Mouse (Mus musculus) heart, embryonic 11.5 days (tissue): ENCODE data around the gene Hcn2. TPM values are rescaled to one million over a fixed set of nuclear protein-coding genes. Genes with fewer than 3 reads are reported as not detected.
A peak's percentile ranks its signal among the peaks of the same experiment; 100 is the strongest.

Experiments
- ATAC-seq: fragments of 200-750 bp; cut with Nextera tagmentation; replicated peaks from 2 replicates; pipeline ENCODE4 v1.8.0; 2017; ENCODE audit warnings: moderate library complexity; ENCODE audit not compliant: insufficient number of reproducible peaks, low FRiP score, low TSS enrichment
- H3K27ac ChIP-seq: fragments of 300-500 bp; sonication (generic); 2 replicates; pipeline ENCODE4 v1.5.1; 2014; ENCODE audit warnings: mild to moderate bottlenecking, low read depth, low read length
- H3K27me3 ChIP-seq: fragments of 300-500 bp; sonication (generic); 2 replicates; pipeline ENCODE4 v1.6.1; 2014; ENCODE audit warnings: mild to moderate bottlenecking, low read length, mixed read lengths; ENCODE audit not compliant: control insufficient read depth, insufficient read depth
- H3K36me3 ChIP-seq: fragments of 300-500 bp; sonication (generic); 2 replicates; pipeline ENCODE4 v1.6.1; 2014; ENCODE audit warnings: mild to moderate bottlenecking, low read length, moderate library complexity, mixed read lengths; ENCODE audit not compliant: control insufficient read depth, insufficient read depth
- H3K4me1 ChIP-seq: fragments of 300-500 bp; sonication (generic); 2 replicates; pipeline ENCODE4 v1.6.1; 2014; ENCODE audit warnings: low read length; ENCODE audit not compliant: control insufficient read depth, insufficient read depth
- H3K4me2 ChIP-seq: fragments of 300-500 bp; sonication (generic); 2 replicates; pipeline ENCODE4 v1.6.1; 2014; ENCODE audit warnings: mild to moderate bottlenecking, moderate library complexity
- H3K4me3 ChIP-seq: fragments of 300-500 bp; sonication (generic); 2 replicates; pipeline ENCODE4 v1.5.1; 2014; ENCODE audit warnings: low read depth, low read length
- H3K9ac ChIP-seq: fragments of 300-500 bp; sonication (generic); 2 replicates; pipeline ENCODE4 v1.6.1; 2014; ENCODE audit warnings: mild to moderate bottlenecking, low read depth, low read length, moderate library complexity
- H3K9me3 ChIP-seq: fragments of 300-500 bp; sonication (generic); replicated peaks from 2 replicates; pipeline ENCODE4 v1.6.1; 2016; ENCODE audit warnings: low read length; ENCODE audit not compliant: control insufficient read depth
- WGBS: fragments of 180-500 bp; shearing (Covaris S2); extraction: QIAGEN DNeasy Blood & Tissue Kit; methylation state at CpG from one replicate; pipeline ENCODE4 v1.1.7; 2014; ENCODE audit not compliant: insufficient replicate concordance; 5-methylcytosine and 5-hydroxymethylcytosine counted together
- polyA plus RNA-seq: library from polyadenylated mRNA; unstranded; fragments of >200 nt; fragmentation: Nextera tagmentation; extraction: Ambion mirVana; gene quantifications from 2 replicates; pipeline ENCODE4 v1.2.1, GENCODE M21; 2014

Gene Hcn2
- polyA plus RNA-seq, 1 experiment from 2014 or later: 0.13 TPM

DNA sequence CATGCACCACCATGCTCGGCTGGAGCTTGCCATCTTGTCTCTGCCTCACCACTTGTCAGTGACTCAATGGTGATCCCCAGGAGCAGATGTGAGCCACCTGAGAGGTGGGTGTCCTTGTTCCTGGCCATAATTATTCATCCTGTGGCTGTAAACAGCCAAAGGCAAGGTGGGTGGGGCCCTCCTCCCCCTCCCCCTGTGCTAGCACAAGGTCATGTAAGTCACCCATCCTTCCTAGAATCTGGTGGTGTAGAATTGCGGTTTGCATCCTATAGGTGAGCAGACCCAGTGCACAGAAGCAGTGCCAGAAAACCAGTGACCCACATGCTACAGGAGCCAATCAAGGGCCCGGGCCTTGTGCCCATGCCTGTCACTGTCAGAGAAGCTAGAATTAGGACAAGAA lies 43.4 kb upstream of the Hcn2 start:
- Histone ChIP-seq H3K4me1 (peaks cover 18% of the 10 kb centered on the region), H3K9ac (no peak overlapping the region), H3K9me3 (no peaks in the 10 kb centered on the region), H3K4me2 (no peak overlapping the region), H3K36me3 (no peaks in the 10 kb centered on the region), H3K27me3 (0 out of 2 replicates have a peak, but pooled peaks cover 2% of the 10 kb centered on the region), H3K27ac (no peak overlapping the region), H3K4me3 (no peak overlapping the region)
- WGBS: 80% methylated on average over 3 of the region's 3 CpGs
- no peak for ATAC-seq

DNA sequence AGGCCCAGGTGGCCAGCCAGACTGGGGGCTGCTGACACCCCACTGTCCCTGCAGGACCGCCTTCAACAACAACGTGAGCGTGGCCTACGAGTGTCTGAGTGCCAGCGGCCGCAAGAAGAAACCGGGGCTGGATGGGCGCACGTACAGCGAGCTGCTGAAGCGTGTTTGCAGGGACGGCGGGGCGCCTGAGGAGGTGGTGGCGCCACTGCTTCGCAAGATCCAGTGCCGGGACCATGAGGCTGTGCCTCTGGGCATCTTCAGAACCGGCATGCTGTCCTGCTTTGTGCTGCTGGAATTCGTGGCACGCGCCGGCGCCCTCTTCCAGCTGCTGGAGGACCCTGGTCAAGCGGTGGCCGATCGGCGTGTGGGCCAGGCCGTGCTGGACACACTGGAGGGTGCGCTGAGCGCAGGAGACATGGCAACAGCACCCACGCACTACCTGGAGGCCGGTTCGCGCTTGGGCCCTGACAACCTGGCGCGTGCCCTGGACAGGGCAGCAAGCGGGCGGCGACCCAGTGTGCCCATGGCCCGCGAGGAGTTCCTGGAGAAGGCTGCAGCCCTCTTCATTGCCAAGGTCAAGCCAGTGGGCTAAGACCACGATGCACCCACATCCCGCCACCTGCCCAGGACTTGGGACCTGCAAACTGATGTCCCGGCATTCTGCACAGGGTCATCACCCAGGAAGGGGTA lies 40.9 kb upstream of the Hcn2 start:
- H3K27ac ChIP-seq: no peak overlapping the region
- no peak for ATAC-seq

DNA sequence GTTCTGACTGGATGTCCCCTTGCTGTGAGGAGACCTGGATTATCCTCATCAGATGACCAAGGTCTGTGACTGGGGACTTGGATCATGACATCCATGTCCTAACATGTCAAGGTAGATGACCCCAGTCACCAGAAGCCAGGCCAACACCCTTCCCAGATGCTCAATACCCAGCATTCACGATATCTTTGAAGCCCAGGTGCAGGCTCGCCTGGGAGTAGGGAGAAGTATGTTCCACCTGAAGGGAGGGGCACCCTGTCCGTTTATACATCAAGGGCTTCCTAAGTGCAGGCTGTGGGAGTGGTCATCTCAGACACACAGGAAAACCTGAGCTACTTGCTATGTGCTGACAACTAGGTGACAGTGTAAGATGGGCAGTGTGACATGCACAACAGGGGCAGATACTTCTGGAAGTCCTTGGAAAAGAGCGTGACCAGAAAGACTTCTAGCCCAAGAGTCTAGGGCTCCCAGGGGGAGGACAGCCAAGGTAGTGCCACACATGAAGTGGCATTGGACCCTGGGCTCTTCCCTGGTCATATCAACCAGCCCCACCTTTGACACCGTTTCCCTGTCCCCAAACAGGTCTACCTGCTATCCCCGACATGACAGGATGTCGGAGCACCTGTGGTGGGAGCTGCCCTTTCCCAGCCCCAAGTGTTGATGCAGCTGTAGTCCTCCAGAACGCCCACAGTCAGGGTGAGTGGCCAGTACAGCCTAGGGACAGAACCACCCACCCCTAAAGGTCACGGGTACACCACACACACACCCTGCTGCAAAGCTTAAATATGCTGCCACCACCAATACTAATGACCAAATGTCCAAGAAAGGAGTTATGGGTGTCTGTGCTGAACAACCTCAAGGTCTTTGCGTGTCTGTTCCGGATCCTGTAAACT lies 35.6 kb upstream of the Hcn2 start:
- ATAC-seq: peak; percentile 1; the same call in 1 of the 2 replicates
- Histone ChIP-seq H3K9ac (peak overlapping the region; percentile 64; the same call in 1 of the 2 replicates), H3K27me3 (0 out of 2 replicates have a peak, but pooled peaks cover 2% of the 10 kb centered on the region), H3K27ac (peak overlapping the region; percentile 81), H3K4me3 (peak overlapping the region; percentile 58), H3K4me1 (peaks cover 27% of the 10 kb centered on the region), H3K36me3 (peaks cover 13% of the 10 kb centered on the region), H3K9me3 (no peaks in the 10 kb centered on the region), H3K4me2 (peak overlapping the region; percentile 78)
- WGBS: 27% methylated on average over 11 of the region's 11 CpGs

More for the DNA sequence above, 40.9 kb upstream of the Hcn2 start:
- Histone ChIP-seq H3K36me3 (no peaks in the 10 kb centered on the region), H3K27me3 (0 out of 2 replicates have a peak, but pooled peaks cover 2% of the 10 kb centered on the region), H3K4me1 (peaks cover 10% of the 10 kb centered on the region), H3K9me3 (no peaks in the 10 kb centered on the region), H3K9ac (0 out of 2 replicates have a peak overlapping the region, but pooled peaks have one; percentile 28), H3K4me2 (peak overlapping the region; percentile 24; the same call in 1 of the 2 replicates), H3K4me3 (no peak overlapping the region)
- WGBS: 37% methylated on average over 44 of the region's 44 CpGs

DNA sequence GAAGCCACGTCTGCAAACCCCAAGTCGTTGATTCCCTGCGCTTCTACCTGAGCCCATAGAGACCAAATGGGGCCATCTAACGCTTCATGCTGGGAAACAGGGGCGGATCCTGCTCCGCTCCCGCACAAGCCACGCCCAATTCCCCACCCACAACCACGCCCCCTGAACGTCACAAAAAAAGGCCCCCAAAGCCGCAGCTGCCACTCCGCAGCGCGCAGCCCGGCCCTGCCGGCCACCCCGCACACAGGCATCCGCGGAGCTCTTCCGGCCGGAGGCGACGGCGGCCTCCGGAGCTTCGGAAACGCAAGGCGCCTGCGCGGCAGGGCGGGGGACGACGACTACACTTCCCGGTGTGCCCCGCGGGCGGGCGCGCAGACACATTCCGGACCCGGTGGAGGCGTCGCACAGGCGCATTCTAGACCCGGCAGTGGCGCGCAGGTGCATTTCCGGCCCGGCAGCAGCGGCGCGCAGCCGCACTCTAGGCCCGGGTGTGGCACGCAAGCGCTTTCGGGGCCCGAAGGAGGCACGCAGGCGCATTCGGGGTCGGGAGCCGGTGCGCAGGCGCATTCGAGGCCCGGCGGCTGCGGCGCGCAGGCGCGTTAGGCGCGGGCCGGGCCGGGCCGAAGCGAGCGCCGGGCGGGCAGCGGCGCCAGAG lies 34.7 kb upstream of the Hcn2 start, which contains the start of gene Cdc34:
Gene Cdc34, plus strand, starts transcription at position 605 of the 655 bp plus-strand sequence.
- peak within 1 kb of the TSS; percentile 58 for H3K4me3 ChIP-seq
- H3K27me3 ChIP-seq: no peaks in the 10 kb centered on the region
- ATAC-seq: peak; percentile 88
- H3K27ac ChIP-seq: peak within 1 kb of the TSS; percentile 81
- peak within 1 kb of the TSS; percentile 92 for H3K9ac ChIP-seq
- H3K4me2 ChIP-seq: peak within 1 kb of the TSS; percentile 98
- H3K36me3 ChIP-seq: peaks cover 22% of the 10 kb centered on the region
- under 1% methylated on average over 75 of the region's 84 CpGs for WGBS
- H3K4me1 ChIP-seq: peaks cover 33% of the 10 kb centered on the region
- H3K9me3 ChIP-seq: no peaks in the 10 kb centered on the region

DNA sequence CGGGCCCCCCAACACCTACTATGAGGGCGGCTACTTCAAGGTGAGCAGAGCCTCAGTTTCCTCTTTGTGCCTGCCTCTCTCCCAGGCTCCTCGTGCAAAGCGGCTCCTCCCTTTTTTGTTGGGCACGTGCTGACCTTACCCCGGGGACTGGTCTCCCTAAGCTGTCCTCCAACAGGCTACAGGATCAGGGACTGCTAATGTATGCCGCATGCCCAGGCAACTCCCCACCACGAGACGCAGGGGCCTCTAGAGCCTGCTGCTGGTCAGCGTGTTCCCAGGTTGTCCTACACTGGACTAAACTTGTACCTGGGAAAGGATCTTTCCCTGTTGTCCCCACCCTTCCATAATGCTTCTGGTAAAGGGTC lies 33.9 kb upstream of the Hcn2 start:
- ATAC-seq: no peak

DNA sequence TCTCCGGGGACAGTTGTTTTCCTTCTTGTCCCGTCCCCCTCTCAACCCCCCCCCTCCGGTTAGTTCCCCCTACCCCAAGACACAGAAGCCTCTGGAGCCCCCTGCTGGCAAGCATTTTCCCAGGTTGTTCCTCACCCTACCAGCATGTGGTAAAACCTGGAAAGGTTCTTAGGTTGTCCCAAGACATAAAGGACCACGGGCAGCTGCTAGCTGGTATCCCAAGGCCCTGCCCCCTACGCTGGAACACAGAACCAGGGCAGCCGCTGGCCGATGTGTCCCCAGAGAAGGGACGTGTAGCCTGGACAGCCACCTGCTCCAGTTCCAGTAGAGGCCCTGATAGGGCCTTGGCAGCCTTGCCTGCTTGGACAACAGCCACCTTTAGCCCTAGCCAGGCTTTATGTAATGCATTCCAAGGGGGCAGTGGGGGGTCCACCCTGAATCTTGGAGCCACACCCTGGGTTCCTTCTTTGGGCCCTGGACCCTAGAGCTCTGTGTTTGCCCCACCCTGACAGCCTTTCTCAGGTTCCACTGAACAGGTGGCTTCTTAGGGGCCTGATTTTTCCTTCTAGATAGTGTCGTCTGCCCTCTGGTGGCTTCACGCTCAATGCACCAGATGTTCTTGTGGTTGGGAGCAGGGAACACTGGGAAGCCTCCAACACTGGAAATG lies 33.4 kb upstream of the Hcn2 start:
- Histone ChIP-seq H3K4me2 (peak overlapping the region; percentile 98), H3K4me3 (peak overlapping the region; percentile 58), H3K36me3 (peaks cover 33% of the 10 kb centered on the region), H3K9ac (peak overlapping the region; percentile 92), H3K27me3 (no peaks in the 10 kb centered on the region), H3K4me1 (peaks cover 37% of the 10 kb centered on the region), H3K9me3 (no peaks in the 10 kb centered on the region), H3K27ac (peak overlapping the region; percentile 81)
- 4% methylated on average over 10 of the region's 10 CpGs for WGBS
- no peak for ATAC-seq

More for the DNA sequence above, 33.9 kb upstream of the Hcn2 start:
- Histone ChIP-seq H3K27ac (peak overlapping the region; percentile 81), H3K9ac (peak overlapping the region; percentile 92), H3K9me3 (no peaks in the 10 kb centered on the region), H3K27me3 (no peaks in the 10 kb centered on the region), H3K4me1 (peaks cover 37% of the 10 kb centered on the region), H3K4me3 (peak overlapping the region; percentile 58), H3K36me3 (peaks cover 30% of the 10 kb centered on the region), H3K4me2 (peak overlapping the region; percentile 98)
- 0% methylated on average over 10 of the region's 10 CpGs for WGBS

DNA sequence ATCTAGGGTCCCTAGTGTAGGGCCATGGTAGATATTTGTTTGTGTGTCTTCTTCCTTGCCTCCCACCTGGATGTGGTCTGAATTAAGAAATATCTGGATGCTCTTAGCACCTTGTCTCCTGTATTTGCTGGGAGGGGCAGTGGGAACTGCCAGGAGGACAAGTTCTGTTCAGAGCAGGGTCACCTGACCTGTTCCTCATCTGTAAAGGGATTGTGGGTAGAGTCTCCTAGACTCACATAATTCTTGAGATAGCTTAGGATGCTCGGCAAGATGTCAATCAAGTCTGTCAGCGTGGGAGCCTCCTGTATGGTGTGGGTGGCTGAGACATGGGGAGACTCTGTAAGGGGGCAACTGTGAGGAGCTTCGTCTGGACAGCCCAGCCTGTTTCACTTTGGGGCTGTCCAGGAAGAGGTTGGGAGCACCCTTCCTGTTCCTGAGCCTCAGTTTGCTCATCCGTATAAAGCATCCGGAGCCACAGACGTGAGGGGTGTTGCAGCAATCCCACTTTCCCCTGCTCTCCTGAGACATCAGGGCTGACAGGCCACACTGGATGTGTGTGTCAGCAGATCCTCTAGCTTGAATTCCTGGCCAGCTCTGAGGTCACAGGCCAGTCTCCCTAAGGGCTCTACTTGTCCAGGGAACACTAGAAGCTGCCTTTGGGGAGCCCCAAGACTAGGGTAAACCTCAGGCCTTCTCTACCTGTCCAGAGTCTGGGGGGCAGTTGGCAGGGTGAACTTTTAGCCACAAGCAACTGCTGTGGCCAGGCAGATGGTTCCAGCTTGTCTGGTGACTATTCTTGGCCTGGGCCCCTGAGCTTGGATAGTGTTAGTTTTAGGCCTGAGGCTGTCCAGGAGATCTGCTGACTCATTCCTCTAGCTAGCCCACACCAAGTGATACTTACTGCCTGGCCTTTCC lies 32.5 kb upstream of the Hcn2 start:
- Histone ChIP-seq H3K9ac (peak overlapping the region; percentile 92), H3K9me3 (no peaks in the 10 kb centered on the region), H3K4me1 (peaks cover 37% of the 10 kb centered on the region), H3K27ac (peak overlapping the region; percentile 81), H3K27me3 (no peaks in the 10 kb centered on the region), H3K4me3 (peak overlapping the region; percentile 58), H3K4me2 (peak overlapping the region; percentile 98), H3K36me3 (peaks cover 40% of the 10 kb centered on the region)
- ATAC-seq: no peak
- WGBS: 67% methylated on average over 6 of the region's 6 CpGs
